Mouse (Mus musculus) lung, adult 18-20 months (tissue): ENCODE data around the gene Rfc2.

Experiments
- DNase-seq, 2 experiments: peaks; one replicate each; pipeline ENCODE4 v3.0.0; 2022; ENCODE audit warnings: mixed read lengths in 2 of 2

Gene Rfc2

DNA sequence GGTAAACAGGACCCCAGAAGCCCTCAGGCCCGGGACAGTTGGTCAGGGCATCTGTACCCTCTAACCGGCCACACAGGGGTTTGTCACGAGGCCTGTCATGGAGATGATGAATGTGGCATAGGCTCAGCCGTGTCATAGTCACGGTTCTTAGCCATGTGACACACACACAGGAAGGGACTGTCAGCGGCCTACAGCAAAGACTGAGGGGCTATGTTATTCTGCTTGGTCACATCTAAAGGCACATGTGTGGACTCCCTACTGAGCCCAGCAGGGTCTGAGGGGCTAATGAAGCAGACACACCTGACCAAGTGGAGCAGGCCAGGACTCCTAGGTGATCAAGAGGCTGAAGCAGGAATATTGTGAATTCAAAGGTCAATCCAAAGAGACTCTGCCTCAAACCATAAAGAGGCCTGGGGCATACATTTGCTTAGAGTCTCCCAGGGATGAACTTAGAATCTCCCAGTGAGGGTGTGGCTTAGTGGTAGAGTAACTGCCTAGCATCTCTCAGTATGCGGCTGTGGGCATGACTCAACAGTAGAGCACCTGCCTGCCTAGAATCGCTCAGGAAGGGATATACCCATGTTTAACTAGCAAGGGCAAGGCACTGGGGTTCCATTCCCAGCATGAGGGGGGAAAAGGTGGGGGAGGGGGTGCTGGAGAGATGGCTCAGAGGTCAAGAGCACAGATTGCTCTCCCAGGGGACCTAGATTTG lies 30.8 kb downstream of the Rfc2 start:
- no peak for DNase-seq

DNA sequence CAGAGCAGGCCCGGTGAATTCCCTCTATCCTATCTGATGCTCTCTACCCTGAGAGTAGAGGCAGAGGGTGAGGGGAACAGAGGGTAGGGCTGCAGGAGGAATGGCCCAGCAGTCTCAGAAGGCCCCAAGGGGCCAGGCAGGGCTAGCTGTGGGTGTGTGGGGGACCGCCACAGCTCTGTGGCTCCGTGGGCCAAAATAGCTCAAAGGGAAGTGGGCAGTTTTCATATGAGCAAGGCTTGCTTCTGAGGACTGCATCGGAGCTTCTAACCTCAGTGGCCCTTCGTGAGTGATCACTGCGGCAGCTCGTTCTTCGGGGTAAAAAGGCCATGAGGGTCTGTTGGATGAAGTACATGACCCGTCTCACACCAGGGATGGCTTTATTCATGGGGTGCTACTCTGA lies 32.6 kb downstream of the Rfc2 start:
- DNase-seq = no peak

GRCm38 (mm10) chr5:134614296-134614695 lies 33.1 kb downstream of the Rfc2 start:
- DNase-seq = no peak

GRCm38 (mm10) chr5:134614802-134615201 lies 33.6 kb downstream of the Rfc2 start, which contains the start of gene Lat2:
Lat2 (minus strand) TSS chr5:134615025.
- DNase-seq = no peak

GRCm38 (mm10) chr5:134615380-134615779 lies 34.2 kb downstream of the Rfc2 start:
- DNase-seq = no peak

DNA sequence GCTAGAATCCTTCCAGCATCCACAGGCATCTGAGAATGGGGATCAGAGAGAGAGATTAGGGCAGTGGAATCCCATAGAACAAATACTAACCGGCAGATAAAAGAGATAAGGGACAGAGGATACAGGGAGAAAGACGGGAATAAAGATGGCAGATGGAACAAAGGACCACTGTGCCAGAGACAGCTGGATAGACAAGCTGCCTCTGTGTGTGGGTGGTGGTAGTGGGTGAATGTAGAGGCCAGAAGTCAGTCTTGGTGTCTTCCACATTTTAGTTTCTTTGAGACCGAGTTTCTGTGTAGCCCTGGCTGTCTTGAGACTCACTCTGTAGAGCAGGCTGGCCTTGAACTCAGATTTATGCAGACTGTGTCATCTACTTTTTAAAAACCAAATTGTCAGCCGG lies 34.6 kb downstream of the Rfc2 start:
- no peak for DNase-seq

DNA sequence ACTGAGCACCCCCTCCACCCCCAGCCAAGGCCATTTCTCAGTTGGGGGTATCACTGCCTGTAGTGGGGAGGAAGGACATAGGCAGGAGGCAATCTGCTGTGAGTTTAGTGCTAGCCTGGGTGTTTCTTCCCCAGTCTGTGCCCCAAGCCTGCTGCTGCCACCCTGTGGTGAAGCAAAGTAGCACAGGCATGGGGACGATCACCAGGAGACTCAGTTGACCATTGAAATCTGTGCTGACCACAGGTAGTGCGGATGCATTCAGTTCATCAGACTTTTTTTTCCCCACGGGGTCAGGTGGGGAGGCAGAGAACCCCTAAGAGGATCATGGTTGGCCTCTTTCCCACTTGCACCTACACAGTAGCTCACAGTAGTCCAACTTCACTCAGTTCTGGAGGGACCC lies 35.9 kb downstream of the Rfc2 start:
- peak; percentile 65 to 70 for DNase-seq

DNA sequence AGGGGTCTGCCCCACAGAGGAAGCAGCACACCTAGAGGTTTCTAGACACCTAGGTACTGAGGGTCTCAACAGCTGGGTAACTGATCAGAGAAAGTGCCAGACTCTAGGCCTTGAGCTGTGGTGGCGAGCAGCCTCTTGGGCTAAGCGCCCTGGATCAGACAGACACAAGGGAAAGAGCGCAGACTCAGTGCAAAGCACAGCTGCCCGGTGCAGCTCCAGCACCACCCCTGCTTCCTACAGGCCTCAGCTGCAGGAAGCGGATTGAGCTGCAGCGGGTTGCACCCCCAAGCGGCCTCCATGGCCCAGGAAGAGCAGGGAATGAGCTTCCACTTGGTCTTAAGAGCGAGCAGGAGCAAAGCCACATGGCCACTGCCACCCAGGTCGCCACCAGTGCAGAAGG lies 39.3 kb downstream of the Rfc2 start:
- no peak for DNase-seq

- peak; percentile 42 to 54 for DNase-seq
Observed at GRCm38 (mm10) chr5:134621099-134621640, 40.0 kb downstream of the Rfc2 start.

DNA sequence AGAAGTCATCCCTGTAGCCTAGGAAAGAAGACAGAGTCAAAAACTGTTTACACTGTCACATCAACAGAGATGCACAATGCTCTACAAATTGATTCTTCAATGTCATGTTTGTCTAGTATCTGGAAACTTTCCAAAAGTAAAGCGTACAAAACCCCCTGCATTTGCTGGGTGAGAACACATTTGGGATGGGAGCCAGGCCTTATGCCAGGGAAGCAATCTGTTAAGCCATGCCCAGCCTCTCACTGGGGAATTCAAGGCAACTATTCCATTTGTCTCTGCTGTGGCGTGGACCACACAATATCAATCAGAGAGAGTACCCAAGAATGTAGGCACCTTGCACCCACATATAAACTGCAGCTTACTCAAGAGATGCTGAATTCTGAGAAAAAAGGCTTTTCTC lies 40.9 kb downstream of the Rfc2 start:
- DNase-seq = no peak

DNA sequence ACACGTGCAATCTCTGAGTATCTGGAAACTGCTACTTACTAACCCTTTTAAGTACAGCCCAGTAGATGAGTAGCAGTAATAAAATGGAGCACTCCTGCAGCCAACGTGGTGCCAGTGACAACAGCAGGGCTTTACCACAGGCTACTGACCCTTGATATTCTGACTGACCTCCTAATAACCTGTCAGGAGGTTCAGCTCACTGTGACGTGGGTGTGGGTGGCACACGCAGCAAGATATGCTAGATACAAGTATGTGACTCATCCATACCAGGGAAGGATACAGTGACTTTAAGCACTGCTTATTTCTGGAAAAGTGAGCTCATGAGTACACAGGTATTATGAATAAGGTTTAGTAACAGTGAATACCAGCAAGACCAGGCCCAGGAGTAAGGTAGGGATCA lies 48.3 kb downstream of the Rfc2 start:
- no peak for DNase-seq

DNA sequence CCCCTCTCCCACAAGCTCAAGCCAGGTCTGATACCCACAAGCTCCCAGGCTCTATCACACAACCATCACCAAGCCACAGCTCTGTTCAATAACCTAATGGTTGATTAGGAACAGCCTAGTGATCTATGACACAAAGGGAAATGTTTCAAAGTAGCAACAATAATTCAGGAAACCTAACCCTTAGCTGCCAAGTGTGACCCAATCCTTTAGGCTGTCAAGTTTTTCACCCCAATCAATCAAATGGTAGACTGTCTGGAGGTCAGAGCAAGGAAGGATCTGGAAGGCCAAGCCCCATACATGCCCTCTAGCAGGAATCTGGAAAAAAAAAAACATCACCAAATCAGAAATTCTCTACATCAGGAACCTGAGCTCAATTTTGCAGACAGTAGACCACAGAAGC lies 49.7 kb downstream of the Rfc2 start:
- no peak for DNase-seq

GRCm38 (mm10) chr5:134632841-134633240 lies 51.7 kb downstream of the Rfc2 start:
- DNase-seq = no peak

DNA sequence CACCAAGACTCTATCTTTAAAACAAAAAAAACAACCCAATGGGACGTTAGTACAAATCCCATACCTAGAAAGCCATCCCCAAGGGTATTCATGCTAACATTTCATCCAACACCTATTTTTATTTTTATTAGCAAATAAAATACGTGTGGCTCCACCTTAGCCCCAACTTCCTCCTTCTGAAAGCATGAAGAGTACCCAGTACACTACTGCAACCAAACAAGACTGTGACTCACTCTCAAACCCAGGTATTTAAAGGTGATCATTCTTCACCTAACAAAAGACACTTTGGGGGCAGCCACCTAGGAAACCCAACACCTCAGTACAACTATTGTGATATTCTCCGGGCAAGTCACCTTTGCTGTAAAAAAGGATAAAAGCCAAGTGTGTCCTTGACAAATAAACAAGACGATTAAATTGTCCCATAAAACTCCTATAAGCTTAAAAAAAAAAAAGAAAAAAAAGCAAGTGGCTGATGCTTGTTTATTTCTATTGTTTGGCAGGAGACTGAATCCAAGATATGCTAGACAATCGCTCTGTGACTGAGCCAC lies 56.7 kb downstream of the Rfc2 start:
- DNase-seq = no peak

DNA sequence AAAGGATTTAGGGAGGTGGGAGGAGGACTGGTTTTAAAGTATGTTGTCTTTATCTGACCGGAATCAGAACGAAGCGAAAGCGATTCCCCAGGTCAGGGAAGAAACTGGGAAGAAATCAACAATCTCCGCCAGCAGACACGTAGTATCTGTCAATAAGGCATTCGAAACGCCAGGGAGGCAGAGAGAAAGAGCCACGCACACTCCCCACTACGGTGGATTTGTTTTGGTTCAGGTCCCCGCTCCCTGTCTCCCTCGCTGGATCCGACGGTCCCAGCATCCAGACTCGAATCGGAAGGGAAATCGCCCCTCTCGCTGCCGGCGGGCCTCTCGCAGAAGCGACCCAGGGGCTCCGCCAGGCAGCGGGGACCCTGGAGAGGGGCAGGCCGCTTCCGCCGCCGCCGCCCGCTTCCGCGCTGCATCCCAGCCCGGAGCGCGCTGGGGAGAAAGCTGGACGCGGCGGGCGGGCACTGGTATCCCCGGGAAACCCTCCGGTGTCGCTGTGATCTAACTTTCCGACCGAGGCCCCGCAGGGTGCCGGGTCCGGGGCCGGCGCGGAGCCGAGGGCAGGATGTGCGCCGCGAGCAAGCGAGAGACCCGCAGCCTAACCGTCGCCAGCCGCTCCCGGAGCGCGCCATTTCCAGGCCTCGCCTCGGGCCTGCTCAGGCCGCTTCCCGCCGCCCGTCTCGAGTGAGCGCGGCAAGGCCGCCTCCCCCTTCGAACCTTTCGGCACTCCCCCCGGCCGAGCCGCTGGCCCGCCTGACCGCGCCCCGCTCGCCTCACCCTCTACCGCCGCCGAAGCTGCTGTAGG lies 57.5 kb downstream of the Rfc2 start:
- DNase-seq = peak in 1 of 2 experiments; percentile 37

DNA sequence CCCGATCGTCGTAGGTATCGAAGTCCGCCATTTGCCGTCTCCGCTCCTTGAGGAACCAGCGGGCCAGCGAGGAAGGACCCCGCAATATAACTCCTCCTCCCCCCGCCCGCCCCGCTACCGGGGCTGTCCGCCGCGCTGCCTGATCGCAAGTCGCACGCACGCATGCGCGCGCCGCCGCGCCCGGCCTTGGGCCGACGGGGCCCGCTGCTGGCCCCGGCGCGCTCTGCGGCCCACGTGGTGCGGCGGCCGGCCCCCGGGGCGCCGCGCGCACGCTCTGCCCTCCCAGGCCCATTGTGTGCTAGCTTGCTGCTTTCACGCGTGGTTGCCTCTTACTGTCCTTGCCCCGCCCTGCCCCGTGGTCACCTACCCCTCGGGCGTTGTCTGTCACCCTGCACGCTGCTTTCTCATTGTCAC lies 58.1 kb downstream of the Rfc2 start, which contains the start of gene Eif4h:
Eif4h (minus strand) TSS at position 222 of the 414 bp plus-strand sequence.
- peak; percentile 96 to 97 for DNase-seq

DNA sequence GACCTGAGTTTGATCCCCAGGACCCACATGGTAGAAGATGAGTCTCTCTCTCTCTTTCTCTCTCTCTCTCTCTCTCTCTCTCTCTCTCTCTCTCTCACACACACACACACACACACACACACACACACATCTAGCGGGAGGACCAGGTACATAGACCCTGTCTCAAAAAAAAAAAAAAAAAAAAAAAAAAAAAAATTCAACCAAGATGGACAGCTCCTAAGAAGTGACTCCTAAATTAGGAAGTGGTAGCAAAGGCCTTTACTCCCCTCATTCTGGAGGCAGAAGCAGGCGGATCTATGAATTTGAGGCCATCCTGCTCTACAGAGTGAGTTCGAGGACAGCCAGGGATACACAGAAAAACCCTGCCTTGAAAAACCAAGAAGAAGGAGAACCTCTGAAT lies 59.2 kb downstream of the Rfc2 start:
- no peak for DNase-seq

- no peak for DNase-seq
Observed at GRCm38 (mm10) chr5:134644121-134644520, 63.0 kb downstream of the Rfc2 start.

- DNase-seq = peak; percentile 84 to 93
Observed at GRCm38 (mm10) chr5:134644643-134645118, 63.5 kb downstream of the Rfc2 start.

GRCm38 (mm10) chr5:134646461-134646860 lies 65.3 kb downstream of the Rfc2 start:
- no peak for DNase-seq

DNA sequence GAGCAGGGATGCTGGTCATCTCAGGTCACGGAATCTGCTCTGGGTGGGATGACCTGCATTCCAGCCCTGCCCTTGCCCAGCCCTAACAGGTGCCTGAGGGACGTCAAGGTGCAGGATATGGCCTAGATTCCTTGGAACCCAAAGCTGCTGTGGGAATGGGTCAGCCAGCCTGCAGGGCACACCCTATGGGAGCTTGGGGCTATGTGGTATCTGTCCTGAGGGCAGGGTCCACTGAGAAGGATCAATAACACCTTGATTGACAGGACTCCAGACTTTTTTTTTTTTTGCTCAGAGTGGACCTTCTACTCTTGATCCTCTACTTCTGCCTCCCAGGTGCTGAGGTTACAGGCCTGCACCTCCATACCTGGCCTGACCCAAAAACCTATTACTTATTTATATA lies 66.2 kb downstream of the Rfc2 start:
- no peak for DNase-seq

DNA sequence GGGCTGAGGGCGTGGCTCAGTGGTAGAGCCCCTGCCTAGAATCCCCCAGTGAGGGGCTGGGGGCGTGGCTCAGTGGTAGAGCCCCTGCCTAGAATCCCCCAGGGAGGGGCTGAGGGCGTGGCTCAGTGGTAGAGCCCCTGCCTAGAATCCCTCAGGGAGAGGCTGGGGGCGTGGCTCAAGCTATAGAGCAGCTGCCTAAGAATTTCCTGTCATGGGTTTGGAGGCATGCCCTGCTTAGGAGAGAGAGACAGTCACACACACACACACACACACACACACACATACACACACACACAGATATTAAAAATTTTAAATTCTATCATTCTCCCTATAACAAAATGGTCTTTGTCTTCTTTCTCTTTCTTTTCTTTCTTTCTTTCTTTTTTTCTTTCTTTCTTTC lies 67.8 kb downstream of the Rfc2 start:
- DNase-seq = peak in 1 of 2 experiments; percentile 17

DNA sequence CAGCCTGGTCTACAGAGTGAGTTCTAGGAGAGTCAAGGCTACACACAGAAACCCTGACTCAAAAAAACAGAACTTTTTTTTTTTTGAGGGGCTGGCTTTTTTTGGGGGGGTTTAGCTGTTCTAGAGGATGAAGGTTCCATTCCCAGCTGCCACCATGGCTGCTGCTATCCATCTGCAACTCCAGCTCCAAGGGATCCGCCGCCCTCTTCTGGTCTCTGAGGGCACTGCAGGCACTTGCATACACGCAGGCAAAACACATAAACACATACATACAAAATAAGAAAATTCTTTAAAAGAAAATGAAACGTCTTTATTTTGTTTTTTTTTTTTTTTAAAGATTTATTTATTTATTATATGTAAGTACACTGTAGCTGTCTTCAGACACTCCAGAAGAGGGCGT lies 69.8 kb downstream of the Rfc2 start:
- DNase-seq = peak; percentile 72 to 77
